Mouse (Mus musculus): Measurements from ENCODE around the gene Phactr2. TPM values are rescaled to one million over a fixed set of nuclear protein-coding genes. Genes with fewer than 3 reads are reported as not detected.

The Phactr2 gene
- total and polyA plus RNA-seq, 3 experiments: 0.08 to 0.49 (median 0.31) TPM

DNA sequence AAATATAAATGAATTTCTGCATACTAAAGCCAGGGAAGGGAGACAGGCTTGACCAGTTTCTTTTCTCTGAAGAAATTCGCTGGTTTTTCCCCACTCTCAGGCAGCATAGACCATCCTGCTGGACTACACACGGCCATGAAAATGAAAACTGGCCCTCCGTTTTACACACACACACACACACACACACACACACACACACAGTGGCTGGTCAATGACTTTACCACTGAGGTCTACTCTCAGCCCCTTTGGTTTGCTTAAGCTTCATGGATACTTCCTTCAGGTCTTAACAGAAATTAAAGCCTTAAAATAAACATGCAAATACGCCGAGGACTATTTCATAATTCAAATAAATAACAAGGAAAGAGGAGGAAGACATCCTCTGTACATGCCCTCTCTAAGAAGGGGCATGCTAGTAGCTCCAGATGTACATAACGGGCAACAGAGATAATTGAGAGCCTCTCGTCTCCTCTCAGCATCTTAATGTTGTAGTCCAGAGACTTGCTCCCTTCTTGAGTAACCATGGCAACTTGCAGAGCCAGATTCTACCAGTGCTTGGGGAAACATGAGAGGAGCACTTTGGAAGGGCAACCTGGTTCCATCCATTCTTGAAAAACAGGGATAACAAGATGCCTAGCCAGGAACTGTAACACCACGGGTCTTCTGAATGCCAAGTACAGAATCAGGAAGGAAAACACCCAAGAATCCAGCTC, 184.8 kb downstream of the Phactr2 start:
- dilution Hi-C loops (cut with MboI; ENCODE audit: extremely low pct_ligation_motif_present, extremely low pct_unique_long_range_greater_than_20kb, low sequenced_read_pairs): no loop called here
- no peak overlapping the region for H3K27ac ChIP-seq (ENCODE audit: insufficient read depth, low read depth)
- no peak overlapping the region for H3K4me2 ChIP-seq (ENCODE audit: insufficient read depth, low read depth, poor library complexity, severe bottlenecking)
- H3K27me3 ChIP-seq (replicated peaks): no peaks in the 10 kb centered on the region
- no peaks in the 10 kb centered on the region for H3K79me2 ChIP-seq (replicated peaks; ENCODE audit: control insufficient read depth, extremely low read depth, insufficient read depth, poor library complexity, severe bottlenecking)
- in situ Hi-C loops (cut with MboI; ENCODE audit: low pct_ligation_motif_present, low pct_unique_long_range_greater_than_20kb, low sequenced_read_pairs): no loop called here
- no peak for TF ChIP-seq ZC3H11A (IDR thresholded peaks at IDR 0.05; ENCODE audit: low read depth, low read length)
- no peak for TF ChIP-seq PAX5 (IDR thresholded peaks at IDR 0.05; ENCODE audit: low read length)
- no peak for TF ChIP-seq ZNF384 (IDR thresholded peaks at IDR 0.05; ENCODE audit: low read depth, low read length)
- TF ChIP-seq USF2 (conservative IDR thresholded peaks at IDR 0.05; ENCODE audit: low read depth, low read length): no peak
- TF ChIP-seq JUN (IDR thresholded peaks at IDR 0.05; ENCODE audit: insufficient read depth, low read depth, low read length): no peak
- TF ChIP-seq IRF4 (IDR thresholded peaks at IDR 0.05; ENCODE audit: low read depth, low read length): no peak
- no peak for TF ChIP-seq MAFK (IDR thresholded peaks at IDR 0.05; ENCODE audit: insufficient replicate concordance, low read length)
- no peak for TF ChIP-seq KAT2A (IDR thresholded peaks at IDR 0.05; ENCODE audit: insufficient replicate concordance, low read length)
- TF ChIP-seq BHLHE40 (IDR thresholded peaks at IDR 0.05; ENCODE audit: low read depth, low read length): no peak
- TF ChIP-seq ZKSCAN1 (IDR thresholded peaks at IDR 0.05; ENCODE audit: borderline replicate concordance, low read depth, low read length): no peak
- no peak for TF ChIP-seq ETS1 (conservative IDR thresholded peaks at IDR 0.05; ENCODE audit: low read depth, low read length)
- TF ChIP-seq E2F4 (IDR thresholded peaks at IDR 0.05; ENCODE audit: insufficient replicate concordance, low read depth, low read length): no peak
- TF ChIP-seq ZMIZ1 (IDR thresholded peaks at IDR 0.05; ENCODE audit: low read depth, low read length): no peak
- no peak for TF ChIP-seq GABPA (IDR thresholded peaks at IDR 0.05; ENCODE audit: insufficient replicate concordance, low read depth, low read length)
- no peak for TF ChIP-seq MAZ (IDR thresholded peaks at IDR 0.05; ENCODE audit: low read depth, low read length)
- no peak for TF ChIP-seq POLR2A (IDR thresholded peaks at IDR 0.05; ENCODE audit: low read depth, low read length)
- no peak for TF ChIP-seq ELF1 (IDR thresholded peaks at IDR 0.05; ENCODE audit: low read depth, low read length)
- no peak for TF ChIP-seq POLR2AphosphoS2 (IDR thresholded peaks at IDR 0.05; ENCODE audit: low read depth, low read length)
- no peak for TF ChIP-seq MYC (IDR thresholded peaks at IDR 0.05; ENCODE audit: low read depth, low read length)
- TF ChIP-seq RCOR1 (conservative IDR thresholded peaks at IDR 0.05; ENCODE audit: low read depth, low read length): no peak
- H3K4me1 ChIP-seq (ENCODE audit: control insufficient read depth in 1 of 2, insufficient read depth in 2 of 2): no peaks in the 10 kb centered on the region
- no peak for DNase-seq (ENCODE audit: extremely low read depth)
- H3K36me3 ChIP-seq (replicated peaks in 1 of 2; ENCODE audit: control insufficient read depth in 1 of 2, insufficient read depth in 1 of 2, low read length in 1 of 2): no peaks in the 10 kb centered on the region
- H3K9ac ChIP-seq (ENCODE audit: insufficient read depth, low read depth): no peak overlapping the region
- H3K4me3 ChIP-seq (replicated peaks in 1 of 3; ENCODE audit: low read depth in 2 of 3, low read length in 2 of 3, poor library complexity in 1 of 3): no peak overlapping the region
- no peaks in the 10 kb centered on the region for H3K9me3 ChIP-seq (replicated peaks; ENCODE audit: low read length)

DNA sequence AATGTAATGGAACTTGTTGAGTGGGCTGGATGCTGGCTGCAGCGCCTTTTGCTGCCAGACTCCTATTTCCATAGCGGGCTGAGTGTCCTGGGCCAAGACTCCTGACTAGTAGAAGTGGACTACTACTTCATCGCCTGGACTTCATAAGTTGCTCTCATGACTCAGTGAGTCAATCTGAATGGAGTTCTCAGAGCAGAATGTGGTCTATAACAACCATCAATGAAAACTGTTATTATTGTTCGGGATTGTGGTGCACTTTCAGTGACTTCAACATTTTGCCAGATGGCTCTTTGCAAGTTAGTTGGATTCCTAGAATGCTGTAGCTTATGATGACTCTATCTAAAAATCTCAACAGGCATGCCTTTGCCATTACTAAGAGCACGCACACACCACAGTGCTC, 185.9 kb downstream of the Phactr2 start:
- H3K27me3 ChIP-seq (replicated peaks): no peaks in the 10 kb centered on the region
- dilution Hi-C loops (cut with MboI; ENCODE audit: extremely low pct_ligation_motif_present, extremely low pct_unique_long_range_greater_than_20kb, low sequenced_read_pairs) (no loop called here), in situ Hi-C loops (cut with MboI; ENCODE audit: low pct_ligation_motif_present, low pct_unique_long_range_greater_than_20kb, low sequenced_read_pairs) (no loop called here)
- no peaks in the 10 kb centered on the region for H3K9me3 ChIP-seq (replicated peaks; ENCODE audit: low read length)
- no peak overlapping the region for H3K4me3 ChIP-seq (replicated peaks in 1 of 3; ENCODE audit: low read depth in 2 of 3, low read length in 2 of 3, poor library complexity in 1 of 3)
- H3K27ac ChIP-seq (ENCODE audit: insufficient read depth, low read depth): no peak overlapping the region
- H3K36me3 ChIP-seq (replicated peaks in 1 of 2; ENCODE audit: control insufficient read depth in 1 of 2, insufficient read depth in 1 of 2, low read length in 1 of 2): no peaks in the 10 kb centered on the region
- no peak for DNase-seq (ENCODE audit: extremely low read depth)
- no peaks in the 10 kb centered on the region for H3K4me1 ChIP-seq (ENCODE audit: control insufficient read depth in 1 of 2, insufficient read depth in 2 of 2)
- TF ChIP-seq CHD1 (IDR thresholded peaks at IDR 0.05; ENCODE audit: low read depth, low read length): no peak
- no peak for TF ChIP-seq E2F4 (IDR thresholded peaks at IDR 0.05; ENCODE audit: insufficient replicate concordance, low read depth, low read length)
- TF ChIP-seq BHLHE40 (IDR thresholded peaks at IDR 0.05; ENCODE audit: low read depth, low read length): no peak
- no peak for TF ChIP-seq JUND (conservative IDR thresholded peaks at IDR 0.05; ENCODE audit: low read depth, low read length)
- no peak for TF ChIP-seq USF2 (conservative IDR thresholded peaks at IDR 0.05; ENCODE audit: low read depth, low read length)
- TF ChIP-seq MEF2A (IDR thresholded peaks at IDR 0.05; ENCODE audit: borderline replicate concordance, low read depth, low read length): no peak
- no peak for TF ChIP-seq POLR2AphosphoS2 (IDR thresholded peaks at IDR 0.05; ENCODE audit: low read depth, low read length)
- no peak for TF ChIP-seq POLR2A (IDR thresholded peaks at IDR 0.05; ENCODE audit: low read depth, low read length)
- no peak for TF ChIP-seq KAT2A (IDR thresholded peaks at IDR 0.05; ENCODE audit: insufficient replicate concordance, low read length)
- no peaks in the 10 kb centered on the region for H3K79me2 ChIP-seq (replicated peaks; ENCODE audit: control insufficient read depth, extremely low read depth, insufficient read depth, poor library complexity, severe bottlenecking)
- no peak overlapping the region for H3K9ac ChIP-seq (ENCODE audit: insufficient read depth, low read depth)
- H3K4me2 ChIP-seq (ENCODE audit: insufficient read depth, low read depth, poor library complexity, severe bottlenecking): no peak overlapping the region
